Mouse (Mus musculus): ENCODE measurements at regions not wholly inside any gene's neighbourhood (a gene's known extent, or its start where the extent isn't known, plus 50 kb on each side); places are given as distances from the start of the nearest gene placed in this dataset.

DNA sequence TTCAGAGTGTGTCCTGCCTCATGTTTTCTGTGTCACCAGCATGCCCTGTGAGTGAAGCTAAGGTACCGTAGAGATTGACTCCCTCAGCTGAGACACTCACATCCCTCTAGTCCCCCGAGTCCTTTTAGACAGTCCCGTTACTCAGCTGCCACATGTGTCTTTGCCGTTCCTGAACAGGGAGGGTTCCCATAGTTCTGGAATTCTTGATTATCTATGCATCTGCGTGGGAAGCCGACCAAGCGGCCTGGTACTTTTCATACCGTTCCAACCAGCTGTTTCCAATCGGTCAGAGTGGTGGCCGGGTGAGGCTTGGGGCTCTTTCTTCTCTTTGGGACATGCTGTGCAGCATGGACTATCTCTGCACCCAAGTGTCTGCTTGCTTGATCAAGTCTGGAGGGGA, 82.3 kb upstream of the Spin1 start:
- no peak overlapping the region for H3K4me2 ChIP-seq (replicated peaks)
- no peaks in the 10 kb centered on the region for H3K27me3 ChIP-seq
- no peaks in the 10 kb centered on the region for H3K36me3 ChIP-seq
- no peak for ATAC-seq (ENCODE audit: low FRiP score, low read depth)
- H3K4me1 ChIP-seq, result peaks cover 3% of the 10 kb centered on the region; the same call in 1 of the 2 replicates
- no peak overlapping the region for H3K9ac ChIP-seq (replicated peaks)
- 73% methylated on average over 10 of the region's 10 CpGs for WGBS
- no peak overlapping the region for H3K4me3 ChIP-seq
- no peak overlapping the region for H3K27ac ChIP-seq (replicated peaks)
- H3K9me3 ChIP-seq, result no peaks in the 10 kb centered on the region

DNA sequence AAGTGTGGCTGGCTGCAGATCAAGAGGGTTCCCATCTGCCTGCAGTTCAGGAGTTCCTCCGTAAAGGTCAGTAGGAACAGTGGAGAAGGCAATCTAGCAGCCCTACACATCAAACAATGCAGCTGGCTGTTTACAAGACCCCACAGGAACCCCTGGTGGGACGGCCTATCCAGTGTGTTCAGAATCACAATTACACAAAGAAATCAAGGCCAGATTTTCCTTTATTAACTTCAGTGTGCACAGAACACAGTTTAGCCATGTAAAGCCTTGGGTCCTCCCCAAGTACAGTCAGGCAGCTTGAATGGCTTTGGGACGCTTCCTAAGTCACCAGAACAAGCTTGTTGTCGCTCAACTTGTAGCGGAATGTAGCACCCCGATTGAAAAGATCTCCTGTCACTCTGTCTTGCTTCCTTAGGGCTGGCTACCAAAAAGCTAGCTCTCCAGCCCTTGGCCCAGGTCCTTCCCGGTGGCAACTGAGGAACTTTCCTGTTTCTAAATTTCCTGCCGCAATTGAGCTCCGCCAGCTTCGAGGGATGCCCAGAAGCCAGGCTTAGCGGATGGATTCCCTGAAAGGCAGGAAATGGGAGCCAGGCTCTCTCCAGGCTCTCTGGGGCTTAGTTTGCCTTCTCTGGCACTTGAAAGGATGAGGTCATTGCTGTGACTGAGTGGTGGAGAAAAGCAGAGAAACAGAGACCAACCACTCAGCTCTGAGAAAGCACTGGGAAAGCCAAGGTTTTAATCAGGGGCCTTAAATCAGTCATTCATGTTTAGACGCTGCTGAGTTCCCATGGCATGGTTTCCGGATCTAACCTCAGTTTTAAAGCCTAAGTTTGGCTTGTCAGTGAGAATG, 78.1 kb upstream of the Spin1 start:
- no peak overlapping the region for H3K27ac ChIP-seq (replicated peaks)
- no peaks in the 10 kb centered on the region for H3K9me3 ChIP-seq
- no peaks in the 10 kb centered on the region for H3K27me3 ChIP-seq
- 76% methylated on average over 13 of the region's 13 CpGs for WGBS
- no peak overlapping the region for H3K9ac ChIP-seq (replicated peaks)
- H3K4me1 ChIP-seq, result peaks cover 3% of the 10 kb centered on the region; the same call in 1 of the 2 replicates
- H3K4me3 ChIP-seq, result no peak overlapping the region
- H3K36me3 ChIP-seq, result no peaks in the 10 kb centered on the region
- ATAC-seq (ENCODE audit: low FRiP score, low read depth), result no peak
- H3K4me2 ChIP-seq (replicated peaks), result no peak overlapping the region

DNA sequence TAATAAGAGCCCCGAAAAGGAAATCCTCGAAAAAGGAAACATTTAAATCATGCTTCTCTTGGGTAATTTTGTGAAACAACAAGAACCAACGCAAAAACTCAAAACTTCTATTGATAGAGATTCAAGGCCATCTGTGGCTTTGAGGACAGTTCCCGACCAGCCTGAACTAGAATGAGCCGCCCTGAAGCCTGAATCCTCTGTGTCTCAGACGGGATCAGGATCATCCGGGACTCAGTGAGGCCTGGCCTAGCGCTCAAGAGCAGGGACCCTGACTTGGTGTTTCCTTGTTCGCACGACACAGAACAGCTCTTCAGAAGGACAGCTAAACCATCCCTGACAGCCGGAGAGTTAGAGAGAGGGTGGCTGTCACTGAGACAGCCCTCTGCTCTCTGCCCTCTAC, 77.4 kb upstream of the Spin1 start:
- WGBS, result 93% methylated on average over 11 of the region's 11 CpGs
- no peaks in the 10 kb centered on the region for H3K9me3 ChIP-seq
- no peaks in the 10 kb centered on the region for H3K27me3 ChIP-seq
- H3K4me2 ChIP-seq (replicated peaks), result no peak overlapping the region
- no peak overlapping the region for H3K27ac ChIP-seq (replicated peaks)
- H3K36me3 ChIP-seq, result no peaks in the 10 kb centered on the region
- H3K9ac ChIP-seq (replicated peaks), result no peak overlapping the region
- H3K4me1 ChIP-seq, result peaks cover 3% of the 10 kb centered on the region; the same call in 1 of the 2 replicates
- no peak overlapping the region for H3K4me3 ChIP-seq
- ATAC-seq (ENCODE audit: low FRiP score, low read depth), result no peak

DNA sequence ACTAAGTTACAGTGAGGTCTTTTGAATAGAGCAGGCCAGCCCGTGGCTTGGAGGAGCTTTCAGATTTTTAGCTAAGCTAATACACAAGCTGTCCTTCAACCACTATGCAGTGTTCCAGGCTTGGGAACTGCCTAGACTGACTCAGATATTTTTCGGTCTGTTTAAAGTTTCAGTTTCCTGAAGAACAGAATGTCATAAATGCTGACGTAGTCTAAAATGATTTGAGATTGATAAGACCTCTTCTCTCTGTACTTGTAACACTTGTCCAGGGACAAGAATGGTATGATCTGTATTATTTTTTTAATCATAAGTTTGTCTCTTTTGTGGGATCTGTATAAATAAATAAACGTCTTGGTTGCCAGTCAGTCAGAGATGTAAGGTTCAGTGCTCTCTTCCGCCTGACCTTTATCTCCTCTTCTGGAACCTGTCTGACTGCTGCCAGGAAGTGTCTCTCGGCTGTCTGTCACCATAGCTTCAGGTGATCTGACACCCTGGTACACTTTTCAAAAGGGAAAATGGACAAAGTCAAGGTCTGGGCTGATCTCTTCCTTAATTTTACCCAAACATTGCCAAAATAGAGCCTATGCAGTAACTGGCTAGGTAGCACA, 74.3 kb upstream of the Spin1 start:
- ATAC-seq (ENCODE audit: low FRiP score, low read depth), result no peak
- H3K27me3 ChIP-seq, result no peaks in the 10 kb centered on the region
- H3K27ac ChIP-seq (replicated peaks), result no peak overlapping the region
- H3K4me1 ChIP-seq, result peaks cover 3% of the 10 kb centered on the region; the same call in 1 of the 2 replicates
- no peak overlapping the region for H3K9ac ChIP-seq (replicated peaks)
- H3K36me3 ChIP-seq, result no peaks in the 10 kb centered on the region
- H3K4me3 ChIP-seq, result no peak overlapping the region
- whole genome bisulfite sequencing, result 83% methylated on average over 6 of the region's 6 CpGs
- no peak overlapping the region for H3K4me2 ChIP-seq (replicated peaks)
- H3K9me3 ChIP-seq, result no peaks in the 10 kb centered on the region

DNA sequence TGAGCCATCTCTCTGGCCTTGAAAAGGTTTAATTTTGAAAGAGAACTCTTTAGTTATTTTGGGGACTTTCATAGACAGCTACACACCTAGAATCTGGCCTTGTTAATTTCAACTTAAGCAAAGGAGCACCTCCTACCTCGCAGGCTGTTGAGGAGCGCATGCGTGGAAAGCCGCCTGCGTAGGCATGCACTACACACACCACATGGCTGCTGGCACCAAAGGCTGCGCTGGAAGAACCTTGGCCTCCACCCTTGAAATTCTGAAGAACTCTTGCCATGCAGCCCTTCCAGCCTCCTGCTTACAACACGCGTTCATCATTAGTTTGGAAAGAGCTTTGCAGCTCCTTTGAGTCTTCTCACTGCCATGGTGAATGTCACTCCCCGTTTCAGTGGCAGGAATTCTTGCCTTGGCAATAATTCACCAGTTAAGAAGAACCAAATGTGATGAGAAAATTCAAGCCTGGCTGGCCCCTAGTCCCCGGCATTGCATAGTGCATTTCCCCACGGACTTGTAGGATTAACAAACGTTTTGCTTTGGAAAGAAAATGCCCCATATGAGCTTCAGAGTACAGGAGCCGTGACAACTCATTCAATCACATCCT, 62.7 kb upstream of the Spin1 start:
- Histone ChIP-seq H3K4me1 (no peaks in the 10 kb centered on the region), H3K4me2 (replicated peaks) (no peak overlapping the region), H3K27ac (replicated peaks) (no peak overlapping the region), H3K27me3 (no peaks in the 10 kb centered on the region), H3K9ac (replicated peaks) (no peak overlapping the region), H3K4me3 (no peak overlapping the region), H3K36me3 (no peaks in the 10 kb centered on the region), H3K9me3 (peaks cover 8% of the 10 kb centered on the region)
- ATAC-seq (ENCODE audit: low FRiP score, low read depth), result no peak
- WGBS, result 88% methylated on average over 13 of the region's 13 CpGs

DNA sequence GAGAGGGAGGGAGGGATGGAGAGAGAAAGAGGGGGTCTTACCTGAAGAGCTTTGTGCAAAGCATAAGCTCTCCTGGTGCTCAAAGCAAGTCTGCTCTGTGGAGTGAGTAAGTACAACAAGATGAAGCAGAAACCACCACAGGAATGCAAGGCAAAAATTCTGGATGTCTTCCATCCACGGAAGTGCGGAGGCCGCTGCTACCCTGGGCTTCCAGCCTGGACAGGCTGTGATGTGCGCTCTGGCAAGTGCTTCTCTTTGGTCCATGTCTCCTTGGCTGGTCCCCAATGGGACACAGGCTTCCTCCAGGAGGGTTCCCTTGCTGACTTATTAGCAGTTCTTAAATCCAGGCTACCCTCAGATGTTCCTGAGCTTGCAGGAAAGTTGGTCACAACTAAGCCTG, 61.7 kb upstream of the Spin1 start:
- no peak for ATAC-seq (ENCODE audit: low FRiP score, low read depth)
- no peaks in the 10 kb centered on the region for H3K27me3 ChIP-seq
- 85% methylated on average over 4 of the region's 4 CpGs for WGBS
- H3K36me3 ChIP-seq, result no peaks in the 10 kb centered on the region
- no peaks in the 10 kb centered on the region for H3K4me1 ChIP-seq
- H3K4me3 ChIP-seq, result no peak overlapping the region
- H3K9me3 ChIP-seq, result peaks cover 18% of the 10 kb centered on the region
- no peak overlapping the region for H3K4me2 ChIP-seq (replicated peaks)
- no peak overlapping the region for H3K27ac ChIP-seq (replicated peaks)
- H3K9ac ChIP-seq (replicated peaks), result no peak overlapping the region

DNA sequence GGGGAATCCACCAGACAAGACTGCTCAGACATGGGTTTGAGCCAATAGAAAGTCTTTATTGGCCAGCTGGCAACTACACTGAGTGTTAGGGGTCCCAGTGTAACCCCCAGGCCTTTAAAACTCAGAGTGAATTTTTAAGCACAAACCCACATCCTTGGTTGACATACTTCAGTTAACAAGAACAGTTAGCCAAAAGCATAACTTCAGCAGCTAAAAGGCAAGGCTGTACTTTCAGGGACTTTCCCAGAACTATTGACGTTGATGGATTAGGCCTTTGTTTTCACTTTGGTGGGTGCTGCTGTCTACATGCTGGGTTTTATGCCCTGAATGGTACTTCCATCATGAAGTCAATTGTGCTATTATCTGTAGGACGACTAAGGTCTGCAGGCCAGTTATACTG, 59.6 kb upstream of the Spin1 start:
- WGBS, result 76% methylated on average over 2 of the region's 2 CpGs
- H3K36me3 ChIP-seq, result no peaks in the 10 kb centered on the region
- ATAC-seq (ENCODE audit: low FRiP score, low read depth), result no peak

DNA sequence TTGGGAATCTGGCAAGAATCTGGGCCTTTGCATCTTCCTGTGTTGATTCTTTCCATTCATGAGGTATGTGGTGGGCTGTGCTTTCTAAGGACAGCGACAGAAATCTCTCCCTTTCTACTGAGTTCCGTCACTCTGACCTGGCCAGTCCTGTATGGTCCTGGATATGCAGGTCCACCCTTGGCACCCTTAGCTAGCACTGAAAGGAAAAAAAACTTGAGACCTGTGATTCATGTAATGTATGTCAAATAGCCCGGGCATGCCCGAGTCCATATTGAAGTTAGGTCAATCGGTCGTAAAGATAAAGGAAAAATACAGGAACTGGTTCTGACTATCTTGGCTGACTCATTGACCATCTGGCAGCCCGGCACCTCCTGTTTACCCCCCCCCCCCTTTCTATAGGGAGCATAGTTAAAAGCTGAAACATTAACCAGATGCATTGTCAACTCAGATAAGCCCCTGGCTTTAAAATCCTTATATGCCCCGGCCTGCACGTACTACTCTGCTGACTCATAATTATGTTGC, 57.7 kb upstream of the Spin1 start:
- no peak overlapping the region for H3K27ac ChIP-seq (replicated peaks)
- no peaks in the 10 kb centered on the region for H3K36me3 ChIP-seq
- no peak overlapping the region for H3K4me2 ChIP-seq (replicated peaks)
- no peak overlapping the region for H3K4me3 ChIP-seq
- WGBS, result 97% methylated on average over 9 of the region's 9 CpGs
- H3K9ac ChIP-seq (replicated peaks), result no peak overlapping the region
- no peaks in the 10 kb centered on the region for H3K27me3 ChIP-seq
- H3K4me1 ChIP-seq, result no peaks in the 10 kb centered on the region
- no peak for ATAC-seq (ENCODE audit: low FRiP score, low read depth)
- H3K9me3 ChIP-seq, result peaks cover 14% of the 10 kb centered on the region

More for the DNA sequence above, 59.6 kb upstream of the Spin1 start:
- Histone ChIP-seq H3K27me3 (no peaks in the 10 kb centered on the region), H3K9me3 (peaks cover 18% of the 10 kb centered on the region), H3K4me1 (no peaks in the 10 kb centered on the region), H3K4me3 (no peak overlapping the region), H3K4me2 (replicated peaks) (no peak overlapping the region), H3K9ac (replicated peaks) (no peak overlapping the region), H3K27ac (replicated peaks) (no peak overlapping the region)
